Mouse (Mus musculus) MEL (cell line): ENCODE results near the gene Krtap1-5. TPM values are rescaled to one million over a fixed set of nuclear protein-coding genes. Genes with fewer than 3 reads are reported as not detected.

Experiments used
- DNase-seq: peaks from one replicate; pipeline ENCODE4 v3.0.0; 2011; ENCODE audit warnings: low read depth, low spot score
- H3K27ac ChIP-seq: 2 replicates; pipeline ENCODE4 v1.5.1; 2012; ENCODE audit warnings: low read depth, mild to moderate bottlenecking, control low read depth, low read length, moderate library complexity; ENCODE audit not compliant: control insufficient read depth
- H3K27me3 ChIP-seq, 2 experiments: fragments of 150-350 bp in 1 of 2; sonication (generic) in 1 of 2; 2 replicates each; pipeline ENCODE4 v1.6.1; 2012; ENCODE audit warnings: low read length in 2 of 2, mild to moderate bottlenecking in 2 of 2, improper control_type of control experiment in 1 of 2, moderate library complexity in 1 of 2; ENCODE audit not compliant: insufficient read depth in 2 of 2, control insufficient read depth in 1 of 2
- H3K36me3 ChIP-seq, 2 experiments: 2 replicates each; pipeline ENCODE4 v1.6.1; 2012 to 2014; ENCODE audit warnings: low read length in 2 of 2, improper control_type of control experiment in 1 of 2, inconsistent platforms in 1 of 2, mild to moderate bottlenecking in 1 of 2; ENCODE audit not compliant: insufficient read depth in 2 of 2, control insufficient read depth in 1 of 2
- H3K4me1 ChIP-seq, 2 experiments: fragments of 150-350 bp in 1 of 2; sonication (generic) in 1 of 2; 2 replicates each; pipeline ENCODE4 v1.6.1; 2012; ENCODE audit warnings: low read length in 2 of 2, improper control_type of control experiment in 1 of 2, mild to moderate bottlenecking in 1 of 2; ENCODE audit not compliant: insufficient read depth in 2 of 2, control insufficient read depth in 1 of 2
- H3K4me3 ChIP-seq, 2 experiments: fragments of 150-350 bp in 1 of 2; sonication (generic) in 1 of 2; 2 replicates each; pipeline ENCODE4 v1.5.1; 2012; ENCODE audit warnings: low read depth in 2 of 2, low read length in 2 of 2, mild to moderate bottlenecking in 2 of 2, moderate library complexity in 2 of 2, control low read depth in 1 of 2, improper control_type of control experiment in 1 of 2; ENCODE audit not compliant: control insufficient read depth in 1 of 2, insufficient read depth in 1 of 2
- H3K79me2 ChIP-seq: 2 replicates; pipeline ENCODE4 v1.6.1; 2012; ENCODE audit warnings: mild to moderate bottlenecking, low read length, moderate library complexity; ENCODE audit not compliant: control insufficient read depth, poor library complexity, insufficient read depth
- H3K9ac ChIP-seq: 2 replicates; pipeline ENCODE4 v1.6.1; 2012; ENCODE audit warnings: low read depth, mild to moderate bottlenecking, control low read depth, low read length, moderate library complexity; ENCODE audit not compliant: control insufficient read depth, poor library complexity, severe bottlenecking
- H3K9me3 ChIP-seq: fragments of 150-350 bp; sonication (generic); replicated peaks from 2 replicates; pipeline ENCODE4 v1.6.1; 2012; ENCODE audit warnings: mild to moderate bottlenecking, low read length, improper control_type of control experiment, moderate library complexity; ENCODE audit not compliant: insufficient read depth
- CHD2 ChIP-seq: IDR thresholded peaks from 2 replicates; pipeline ENCODE4 v1.6.1; 2011; ENCODE audit warnings: low read length, improper control_type of control experiment
- CTCF ChIP-seq, 3 experiments: IDR thresholded peaks in 2 of 3; conservative IDR thresholded peaks in 1 of 3; 2 replicates each; pipeline ENCODE4 v1.5.1; 2011 to 2012; ENCODE audit warnings: low read length in 3 of 3, low read depth in 2 of 3, mild to moderate bottlenecking in 2 of 3, improper control_type of control experiment in 1 of 3, inconsistent platforms in 1 of 3, mixed read lengths in 1 of 3, moderate library complexity in 1 of 3; ENCODE audit not compliant: control insufficient read depth in 1 of 3, insufficient read depth in 1 of 3, poor library complexity in 1 of 3, severe bottlenecking in 1 of 3
- E2F4 ChIP-seq: IDR thresholded peaks from 2 replicates; pipeline ENCODE4 v1.6.1; 2011; ENCODE audit warnings: low read depth, low read length, improper control_type of control experiment, borderline replicate concordance
- ELF1 ChIP-seq: IDR thresholded peaks from 2 replicates; pipeline ENCODE4 v1.6.1; 2014; ENCODE audit warnings: low read depth, mild to moderate bottlenecking, inconsistent platforms, low read length, improper control_type of control experiment, moderate library complexity
- ETS1 ChIP-seq: IDR thresholded peaks from 2 replicates; pipeline ENCODE4 v1.6.1; 2012; ENCODE audit warnings: low read depth, mild to moderate bottlenecking, inconsistent platforms, low read length, improper control_type of control experiment, moderate library complexity
- GABPA ChIP-seq: IDR thresholded peaks from 2 replicates; pipeline ENCODE4 v1.6.1; 2012; ENCODE audit warnings: low read depth, mild to moderate bottlenecking, inconsistent platforms, low read length, improper control_type of control experiment, moderate library complexity
- JUND ChIP-seq: IDR thresholded peaks from 2 replicates; pipeline ENCODE4 v1.6.1; 2011; ENCODE audit warnings: low read depth, mild to moderate bottlenecking, improper control_type of control experiment, low read length
- KAT2A ChIP-seq: conservative IDR thresholded peaks from 2 replicates; pipeline ENCODE4 v1.6.1; 2012; ENCODE audit warnings: low read depth, low read length, improper control_type of control experiment, inconsistent platforms
- MEF2A ChIP-seq: IDR thresholded peaks from 2 replicates; pipeline ENCODE4 v1.6.1; 2014; ENCODE audit warnings: low read depth, mild to moderate bottlenecking, inconsistent platforms, low read length, improper control_type of control experiment; ENCODE audit not compliant: poor library complexity, insufficient replicate concordance, severe bottlenecking; ENCODE audit errors: extremely low read depth
- MYB ChIP-seq: IDR thresholded peaks from 2 replicates; pipeline ENCODE4 v1.6.1; 2011; ENCODE audit warnings: mild to moderate bottlenecking, low read depth, low read length, improper control_type of control experiment
- MYC ChIP-seq: IDR thresholded peaks from 2 replicates; pipeline ENCODE4 v1.6.1; 2011; ENCODE audit warnings: low read depth, mild to moderate bottlenecking, low read length, improper control_type of control experiment, moderate library complexity
- POLR2A ChIP-seq, 2 experiments: IDR thresholded peaks; 2 replicates each; pipeline ENCODE4 v1.6.1; 2011 to 2012; ENCODE audit warnings: low read length in 2 of 2, mild to moderate bottlenecking in 2 of 2, control low read depth in 1 of 2, improper control_type of control experiment in 1 of 2, low read depth in 1 of 2, moderate library complexity in 1 of 2; ENCODE audit not compliant: control insufficient read depth in 1 of 2, insufficient read depth in 1 of 2, poor library complexity in 1 of 2
- SMC3 ChIP-seq: IDR thresholded peaks from 2 replicates; pipeline ENCODE4 v1.6.1; 2011; ENCODE audit warnings: low read depth, low read length, improper control_type of control experiment
- TBP ChIP-seq: IDR thresholded peaks from 2 replicates; pipeline ENCODE4 v1.8.0; 2011; ENCODE audit warnings: low read depth, low read length, improper control_type of control experiment
- USF2 ChIP-seq, 2 experiments: IDR thresholded peaks; 2 replicates each; pipeline ENCODE4 v1.6.1; 2011 to 2012; ENCODE audit warnings: improper control_type of control experiment in 2 of 2, low read length in 2 of 2, borderline replicate concordance in 1 of 2, inconsistent platforms in 1 of 2, low read depth in 1 of 2, mild to moderate bottlenecking in 1 of 2; ENCODE audit not compliant: insufficient read depth in 1 of 2
- ZC3H11A ChIP-seq: IDR thresholded peaks from 2 replicates; pipeline ENCODE4 v1.6.1; 2012; ENCODE audit warnings: low read depth, mild to moderate bottlenecking, inconsistent platforms, low read length, improper control_type of control experiment
- ZMIZ1 ChIP-seq: IDR thresholded peaks from 2 replicates; pipeline ENCODE4 v1.6.1; 2012; ENCODE audit warnings: low read depth, mild to moderate bottlenecking, inconsistent platforms, low read length, improper control_type of control experiment, moderate library complexity
- polyA plus RNA-seq, 2 experiments: library from polyadenylated mRNA; stranded (reverse) in 1 of 2; unstranded in 1 of 2; fragments of >175 nt in 1 of 2; fragments of >200 nt in 1 of 2; gene quantifications; 2 replicates each; pipeline versions ENCODE4 v1.2.1 to v1.2.4; 2012; ENCODE audit warnings: low replicate concordance in 2 of 2, low read depth in 1 of 2; ENCODE audit not compliant: insufficient read length in 2 of 2, insufficient read depth in 1 of 2, missing spikeins in 1 of 2
- total RNA-seq: library from RNA; depleted of rRNA; stranded (reverse); fragments of 300-350 nt; gene quantifications from 2 replicates; pipeline ENCODE4 v1.2.3, GENCODE M21; 2012; rRNA removed

The Krtap1-5 gene
- total RNA-seq (not detected in 2 replicates), polyA plus RNA-seq (not detected)

DNA sequence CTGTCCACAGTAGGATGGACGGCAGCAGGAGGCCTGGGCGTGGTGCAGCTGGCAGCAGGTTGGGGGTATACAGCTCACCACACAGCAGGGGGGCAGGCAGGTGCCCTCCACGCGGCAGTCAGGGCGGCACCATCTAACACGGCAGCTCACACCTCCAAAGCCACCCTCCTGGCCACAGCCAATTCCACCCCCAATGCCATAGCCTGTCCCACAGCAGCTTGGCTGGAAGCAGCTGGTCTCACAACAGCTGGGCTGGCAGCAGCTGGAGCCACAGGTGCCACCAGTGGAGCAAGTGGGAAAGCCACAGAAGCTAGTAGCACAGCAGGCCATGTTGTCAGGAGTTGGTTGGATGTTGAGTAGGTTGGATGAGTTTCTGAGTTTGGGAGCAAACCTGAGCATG, at the start of gene Krtap1-5:
Krtap1-5 (minus strand) TSS at position 381 of the 400 bp plus-strand sequence.
- H3K27ac ChIP-seq: no peak within 1 kb of the TSS
- no peak within 1 kb of the TSS for H3K4me3 ChIP-seq
- H3K27me3 ChIP-seq: no peaks in the 10 kb centered on the region
- H3K9me3 ChIP-seq: no peaks in the 10 kb centered on the region
- no peak for TF ChIP-seq GABPA
- no peak for TF ChIP-seq CTCF (IDR thresholded peaks at IDR 0.05 in 2 of 3, conservative IDR thresholded peaks at IDR 0.05 in 1 of 3; ENCODE audit: control insufficient read depth in 1 of 3, insufficient read depth in 1 of 3, low read depth in 2 of 3, low read length in 3 of 3, poor library complexity in 1 of 3, severe bottlenecking in 1 of 3)
- no peak for TF ChIP-seq KAT2A
- TF ChIP-seq ETS1: no peak
- no peak for TF ChIP-seq JUND
- TF ChIP-seq POLR2A (IDR thresholded peaks at IDR 0.05; ENCODE audit: control insufficient read depth in 1 of 2, insufficient read depth in 1 of 2, low read depth in 1 of 2, low read length in 2 of 2, poor library complexity in 1 of 2): no peak
- H3K79me2 ChIP-seq: no peaks in the 10 kb centered on the region
- no peak for DNase-seq
- H3K4me1 ChIP-seq: no peaks in the 10 kb centered on the region
- no peaks in the 10 kb centered on the region for H3K36me3 ChIP-seq
- H3K9ac ChIP-seq: no peak within 1 kb of the TSS

- Histone ChIP-seq H3K9me3 (no peaks in the 10 kb centered on the region), H3K27me3 (0 out of 4 replicates have a peak, but pooled peaks cover 0 to 1% of the 10 kb centered on the region in 2 experiments), H3K36me3 (no peaks in the 10 kb centered on the region), H3K4me3 (no peak within 1 kb of the TSS), H3K9ac (no peak within 1 kb of the TSS), H3K4me1 (no peaks in the 10 kb centered on the region), H3K27ac (no peak within 1 kb of the TSS), H3K79me2 (no peaks in the 10 kb centered on the region)
- TF ChIP-seq MEF2A (no peak), MYB (no peak), CTCF (IDR thresholded peaks at IDR 0.05 in 2 of 3, conservative IDR thresholded peaks at IDR 0.05 in 1 of 3; ENCODE audit: control insufficient read depth in 1 of 3, insufficient read depth in 1 of 3, low read depth in 2 of 3, low read length in 3 of 3, poor library complexity in 1 of 3, severe bottlenecking in 1 of 3) (no peak)
- DNase-seq: no peak
Measured at GRCm38 (mm10) chr11:99628138-99628537, 47.3 kb upstream of the Krtap1-5 start, which contains the start of gene Krtap4-1. Gene Krtap4-1, minus strand, starts transcription at chr11:99628238.

DNA sequence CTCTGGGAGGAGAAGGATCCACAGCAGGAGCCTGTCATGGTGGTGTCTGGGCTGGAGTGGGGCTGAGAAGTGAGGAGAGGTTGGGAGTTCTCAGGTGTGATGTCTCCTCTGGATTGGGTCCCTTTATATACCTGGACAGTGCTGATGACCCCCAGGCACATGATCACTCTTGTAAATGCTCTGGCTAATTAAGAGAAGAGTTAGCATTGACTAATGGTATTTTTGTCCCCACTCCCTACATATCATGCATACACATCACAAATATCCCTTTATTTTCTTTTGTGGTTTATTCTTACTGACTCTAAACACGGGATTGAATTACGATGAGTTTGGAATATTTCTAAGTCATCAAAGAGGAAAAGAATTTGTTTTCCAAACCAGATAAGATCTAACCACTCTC, 39.5 kb upstream of the Krtap1-5 start, which contains the start of gene Gm11562:
Gm11562 (minus strand) TSS at position 101 of the 400 bp plus-strand sequence.
- Histone ChIP-seq H3K27me3 (0 out of 4 replicates have a peak, but pooled peaks cover 0 to 1% of the 10 kb centered on the region in 2 experiments), H3K36me3 (no peaks in the 10 kb centered on the region), H3K4me3 (no peak within 1 kb of the TSS), H3K9me3 (no peaks in the 10 kb centered on the region), H3K4me1 (no peaks in the 10 kb centered on the region), H3K9ac (no peak within 1 kb of the TSS), H3K79me2 (no peaks in the 10 kb centered on the region), H3K27ac (no peak within 1 kb of the TSS)
- TF ChIP-seq ZC3H11A: no peak
- no peak for TF ChIP-seq ZMIZ1
- no peak for TF ChIP-seq CHD2
- TF ChIP-seq JUND: no peak
- TF ChIP-seq CTCF (IDR thresholded peaks at IDR 0.05 in 2 of 3, conservative IDR thresholded peaks at IDR 0.05 in 1 of 3; ENCODE audit: control insufficient read depth in 1 of 3, insufficient read depth in 1 of 3, low read depth in 2 of 3, low read length in 3 of 3, poor library complexity in 1 of 3, severe bottlenecking in 1 of 3): no peak
- no peak for TF ChIP-seq KAT2A
- no peak for TF ChIP-seq ELF1
- TF ChIP-seq E2F4: no peak
- TF ChIP-seq MYC: no peak
- TF ChIP-seq TBP: no peak
- TF ChIP-seq SMC3: no peak
- no peak for TF ChIP-seq USF2 (IDR thresholded peaks at IDR 0.05; ENCODE audit: borderline replicate concordance in 1 of 2, insufficient read depth in 1 of 2, low read depth in 1 of 2, low read length in 2 of 2)
- DNase-seq: no peak
